8 mouse cellular contexts compared by ENCODE assay signal in the genomic region with DNA sequence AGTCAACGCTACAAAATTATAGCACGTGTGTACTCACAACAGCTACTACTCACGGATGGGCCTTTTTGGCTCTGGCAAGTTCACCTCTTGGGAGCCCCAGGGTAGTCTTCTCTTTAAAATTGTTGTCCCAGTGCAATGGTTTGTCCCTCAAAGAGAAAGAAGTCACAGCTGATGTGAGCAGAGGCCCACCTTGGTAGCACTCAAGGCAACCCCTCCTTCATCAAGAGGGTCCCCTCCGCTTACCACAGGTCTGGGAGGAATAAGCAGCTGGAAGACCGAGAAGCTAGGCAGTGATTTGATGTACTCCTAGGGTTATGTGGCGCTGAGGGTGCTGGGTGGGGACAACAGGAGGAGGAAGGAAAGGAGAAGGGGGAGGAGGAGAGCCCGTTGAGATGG. TPM values are rescaled to one million over a fixed set of nuclear protein-coding genes. Genes with fewer than 3 reads are reported as not detected.
DNase-seq lines count a peak whose midpoint lies in the region; ATAC-seq and TF ChIP-seq lines count a peak whose summit lies in the region.

No protein-coding gene starts in this region.

- no peaks in the 10 kb centered on the region for H3K9me3 ChIP-seq in heart, embryonic 10.5 days
- no peaks in the 10 kb centered on the region for H3K9me3 ChIP-seq in E14TG2a.4 (ENCODE audit: low read length)
- H3K9me3 ChIP-seq in hindbrain, embryonic 10.5 days, result no peaks in the 10 kb centered on the region
- no peaks in the 10 kb centered on the region for H3K9me3 ChIP-seq in liver, postnatal 0 days (ENCODE audit: low read length)

- DNase-seq in heart, embryonic 10.5 days (ENCODE audit: low spot score), result no peak
- no peak for DNase-seq in heart, postnatal 10 days
- DNase-seq in hindbrain, embryonic 10.5 days (ENCODE audit: low spot score), result no peak
- no peak for DNase-seq in liver, postnatal 0 days
- DNase-seq in urinary bladder, postnatal 36 days (ENCODE audit: low spot score in 2 of 2), result no peak
- DNase-seq in left cerebral cortex, adult 11 months (ENCODE audit: low spot score), result no peak
- no peak for DNase-seq in gastrocnemius, postnatal 14 days

- no peak for TF ChIP-seq EP300 in liver, postnatal 0 days (IDR thresholded peaks at IDR 0.05; ENCODE audit: low read depth)

- H3K4me1 ChIP-seq in heart, embryonic 10.5 days, result peaks cover 26% of the 10 kb centered on the region
- peaks cover 87% of the 10 kb centered on the region for H3K4me1 ChIP-seq in E14TG2a.4 (replicated peaks; ENCODE audit: low read depth, low read length)
- H3K4me1 ChIP-seq in hindbrain, embryonic 10.5 days (replicated peaks), result peaks cover 55% of the 10 kb centered on the region
- H3K4me1 ChIP-seq in liver, postnatal 0 days (ENCODE audit: insufficient read depth), result peaks cover 17% of the 10 kb centered on the region

- H3K9ac ChIP-seq in liver, postnatal 0 days (replicated peaks), result no peak overlapping the region

- H3K27me3 ChIP-seq in heart, embryonic 10.5 days (ENCODE audit: insufficient read depth, poor library complexity, severe bottlenecking), result peaks cover 71% of the 10 kb centered on the region
- peaks cover 47% of the 10 kb centered on the region for H3K27me3 ChIP-seq in E14TG2a.4 (ENCODE audit: insufficient read depth, low read length)
- peaks cover 71% of the 10 kb centered on the region for H3K27me3 ChIP-seq in hindbrain, embryonic 10.5 days (ENCODE audit: insufficient read depth, poor library complexity, severe bottlenecking)
- peaks cover 47% of the 10 kb centered on the region for H3K27me3 ChIP-seq in liver, postnatal 0 days (ENCODE audit: insufficient read depth, low read length)

- no peaks in the 10 kb centered on the region for H3K36me3 ChIP-seq in heart, embryonic 10.5 days
- no peaks in the 10 kb centered on the region for H3K36me3 ChIP-seq in E14TG2a.4 (ENCODE audit: insufficient read depth, low read length)
- H3K36me3 ChIP-seq in hindbrain, embryonic 10.5 days, result no peaks in the 10 kb centered on the region
- H3K36me3 ChIP-seq in liver, postnatal 0 days (replicated peaks; ENCODE audit: insufficient read depth, low read length), result no peaks in the 10 kb centered on the region

- H3K27ac ChIP-seq in heart, embryonic 10.5 days, result peak overlapping the region; percentile 87
- H3K27ac ChIP-seq in hindbrain, embryonic 10.5 days, result peak overlapping the region; percentile 87; the same call in 1 of the 2 replicates
- no peak overlapping the region for H3K27ac ChIP-seq in liver, postnatal 0 days (ENCODE audit: low read depth)

- intact Hi-C loops in heart, postnatal 10 days (cut with DNase I), result no loop called here
- intact Hi-C loops in gastrocnemius, postnatal 14 days (cut with DNase I; ENCODE audit: low total_unique reads), result no loop called here

- 34% methylated on average over 7 of the region's 7 CpGs for WGBS in heart, embryonic 10.5 days
- WGBS in hindbrain, embryonic 10.5 days, result 33% methylated on average over 7 of the region's 7 CpGs
- WGBS in liver, postnatal 0 days (ENCODE audit: insufficient replicate concordance), result 32% methylated on average over 7 of the region's 7 CpGs

- H3K4me2 ChIP-seq in liver, postnatal 0 days (ENCODE audit: low read depth, low read length), result peak overlapping the region; percentile 64

- ATAC-seq in liver, postnatal 0 days, result no peak

- TF ChIP-seq CTCF in E14TG2a.4 (conservative IDR thresholded peaks at IDR 0.05; ENCODE audit: low read length), result no peak
- no peak for TF ChIP-seq CTCF in liver, postnatal 0 days (IDR thresholded peaks at IDR 0.05; ENCODE audit: low read depth)

- H3K4me3 ChIP-seq in heart, embryonic 10.5 days, result peak overlapping the region; percentile 72
- peak overlapping the region; percentile 84 for H3K4me3 ChIP-seq in E14TG2a.4 (replicated peaks; ENCODE audit: low read length)
- H3K4me3 ChIP-seq in hindbrain, embryonic 10.5 days, result peak overlapping the region; percentile 60
- H3K4me3 ChIP-seq in liver, postnatal 0 days (ENCODE audit: low read depth, low read length), result peak overlapping the region; percentile 43

RNA-seq across cellular contexts. Expression of gene 1700001O22Rik, which starts 2.8 kb away (rescaled TPM):
- polyA plus RNA-seq in heart, embryonic 10.5 days (2016; fragmentation: Nextera tagmentation; extraction: Ambion mirVana), result 1.3 and 1.8 TPM in 2 replicates
- 1 to 10 TPM in 1 of 2 experiments, under 1 TPM in 1; 0.93 to 1.7 TPM for total RNA-seq in heart, postnatal 10 days (2021)
- polyA plus RNA-seq in hindbrain, embryonic 10.5 days (2016; fragmentation: Nextera tagmentation; extraction: Ambion mirVana), result 3.1 and 3.4 TPM in 2 replicates
- polyA plus RNA-seq in liver, postnatal 0 days (2015; fragmentation: Nextera tagmentation; extraction: Ambion mirVana), result not detected in 2 replicates
- under 1 TPM; 0.44 to 0.45 TPM for total RNA-seq in gastrocnemius, postnatal 14 days (2021)

RNA-seq across cellular contexts. Expression of gene Ntmt1, which starts 7.0 kb away (rescaled TPM):
- polyA plus RNA-seq in heart, embryonic 10.5 days (2016; fragmentation: Nextera tagmentation; extraction: Ambion mirVana), result 102 and 116 TPM in 2 replicates
- 10 to 100 TPM; 41.3 to 41.9 TPM for total RNA-seq in heart, postnatal 10 days (2021)
- polyA plus RNA-seq in hindbrain, embryonic 10.5 days (2016; fragmentation: Nextera tagmentation; extraction: Ambion mirVana), result 125 and 134 TPM in 2 replicates
- polyA plus RNA-seq in liver, postnatal 0 days (2015; fragmentation: Nextera tagmentation; extraction: Ambion mirVana), result 27.8 and 30.2 TPM in 2 replicates
- total RNA-seq in gastrocnemius, postnatal 14 days (2021), result 10 to 100 TPM; 17.0 to 20.8 TPM

RNA-seq across cellular contexts. Expression of gene Asb6, which starts 29.5 kb away (rescaled TPM):
- 31.3 and 40.1 TPM in 2 replicates for polyA plus RNA-seq in heart, embryonic 10.5 days (2016; fragmentation: Nextera tagmentation; extraction: Ambion mirVana)
- 10 to 100 TPM; 12.0 to 13.5 TPM for total RNA-seq in heart, postnatal 10 days (2021)
- 46.1 and 46.5 TPM in 2 replicates for polyA plus RNA-seq in hindbrain, embryonic 10.5 days (2016; fragmentation: Nextera tagmentation; extraction: Ambion mirVana)
- 16.7 and 16.9 TPM in 2 replicates for polyA plus RNA-seq in liver, postnatal 0 days (2015; fragmentation: Nextera tagmentation; extraction: Ambion mirVana)
- total RNA-seq in gastrocnemius, postnatal 14 days (2021), result 1 to 10 TPM; 7.0 to 7.5 TPM

RNA-seq across cellular contexts. Expression of gene Prrx2, which starts 34.1 kb away (rescaled TPM):
- 49.1 and 73.9 TPM in 2 replicates for polyA plus RNA-seq in heart, embryonic 10.5 days (2016; fragmentation: Nextera tagmentation; extraction: Ambion mirVana)
- 1 to 10 TPM; 3.1 to 4.9 TPM for total RNA-seq in heart, postnatal 10 days (2021)
- polyA plus RNA-seq in hindbrain, embryonic 10.5 days (2016; fragmentation: Nextera tagmentation; extraction: Ambion mirVana), result 40.6 and 43.3 TPM in 2 replicates
- 0.07 and 0.17 TPM in 2 replicates for polyA plus RNA-seq in liver, postnatal 0 days (2015; fragmentation: Nextera tagmentation; extraction: Ambion mirVana)
- 1 to 10 TPM; 2.0 to 3.5 TPM for total RNA-seq in gastrocnemius, postnatal 14 days (2021)
